19 mouse cellular contexts compared by ENCODE assay signal in the genomic region with DNA sequence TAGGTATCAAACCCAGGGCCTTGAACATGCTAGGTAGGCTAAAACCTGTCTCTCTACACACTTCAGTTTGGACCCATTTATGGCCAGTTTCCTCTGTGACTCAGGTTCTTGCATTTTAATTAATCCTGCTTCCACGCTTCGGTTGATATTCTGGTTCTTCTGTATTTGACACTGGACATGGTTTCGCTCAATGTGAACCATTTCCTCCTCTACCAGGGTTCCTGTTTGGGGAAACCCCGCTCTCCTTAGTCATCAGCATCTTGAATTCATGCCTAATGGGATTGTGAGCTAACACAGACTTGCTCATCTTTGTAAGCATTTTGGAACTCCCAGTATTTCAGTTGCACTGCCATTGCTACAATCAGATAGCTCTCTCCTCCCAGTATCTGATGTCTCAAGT. TPM values are rescaled to one million over a fixed set of nuclear protein-coding genes. Genes with fewer than 3 reads are reported as not detected.
"Had no signal": no experiment of that assay in that cellular context is flagged by ENCODE, and none has a peak within 500 bp of the region (broad histone marks: within the 10 kb centered on the region; RNA-seq: fewer than 3 reads in every experiment).

No protein-coding gene starts in this region.

- H3K4me3 ChIP-seq: lung, embryonic 15.5 days; megakaryocyte, embryonic 14.5 days; midbrain, embryonic 13.5 days; midbrain, embryonic 15.5 days; neural tube, embryonic 12.5 days; stomach, embryonic 15.5 days had no signal

- H3K9me3 ChIP-seq: lung, embryonic 15.5 days; megakaryocyte, embryonic 14.5 days; midbrain, embryonic 13.5 days; midbrain, embryonic 15.5 days; neural tube, embryonic 12.5 days; stomach, embryonic 15.5 days had no signal

- H3K4me2 ChIP-seq: lung, embryonic 15.5 days; midbrain, embryonic 11.5 days; midbrain, embryonic 13.5 days; midbrain, embryonic 15.5 days; neural tube, embryonic 12.5 days; stomach, embryonic 15.5 days had no signal

- H3K27ac ChIP-seq: lung, embryonic 15.5 days; macrophage; midbrain, embryonic 13.5 days; midbrain, embryonic 15.5 days; neural tube, embryonic 12.5 days; stomach, embryonic 15.5 days had no signal

- H3K9ac ChIP-seq: lung, embryonic 15.5 days; midbrain, embryonic 13.5 days; midbrain, embryonic 15.5 days; neural tube, embryonic 12.5 days; stomach, embryonic 15.5 days had no signal

- H3K27me3 ChIP-seq: lung, embryonic 15.5 days; midbrain, embryonic 13.5 days; midbrain, embryonic 15.5 days; neural tube, embryonic 12.5 days; stomach, embryonic 15.5 days had no signal

- ATAC-seq: lung, postnatal 0 days; midbrain, embryonic 13.5 days; midbrain, embryonic 15.5 days had no signal

- H3K36me3 ChIP-seq: lung, embryonic 15.5 days; midbrain, embryonic 13.5 days; midbrain, embryonic 15.5 days; neural tube, embryonic 12.5 days; stomach, embryonic 15.5 days had no signal

- DNase-seq: lung, adult 2 months; lung, postnatal 14 days; lung, postnatal 36 days; right cerebral cortex, postnatal 14 days; thymus, adult 18-20 months; thymus, postnatal 14 days; thymus, postnatal 36 days had no signal

- H3K4me1 ChIP-seq: lung, embryonic 15.5 days; megakaryocyte, embryonic 14.5 days; midbrain, embryonic 13.5 days; midbrain, embryonic 15.5 days; neural tube, embryonic 12.5 days; stomach, embryonic 15.5 days had no signal

RNA-seq across cellular contexts. Expression of a gene that starts 8.7 kb away (rescaled TPM):
- total RNA-seq: megakaryocyte progenitor cell, adult 5-6 weeks; monocyte, adult 5-6 weeks had no signal
- polyA plus RNA-seq: macrophage; midbrain, embryonic 11.5 days; midbrain, embryonic 13.5 days; neural tube, embryonic 14.5 days had no signal
